Mouse (Mus musculus) embryonic facial prominence, embryonic 11.5 days (tissue): Measurements from ENCODE around the gene Ogg1. TPM values are rescaled to one million over a fixed set of nuclear protein-coding genes. Genes with fewer than 3 reads are reported as not detected.

ENCODE experiments used
- ATAC-seq: fragments of 200-750 bp; cut with Nextera tagmentation; replicated peaks from 2 replicates; pipeline ENCODE4 v1.8.0; 2017; ENCODE audit warnings: low read depth; ENCODE audit not compliant: insufficient number of reproducible peaks, low FRiP score, low TSS enrichment
- DNase-seq: peaks from one replicate; pipeline ENCODE4 v3.0.0-alpha.2; 2015; ENCODE audit warnings: low spot score
- H3K27ac ChIP-seq: fragments of 300-500 bp; sonication (generic); replicated peaks from 2 replicates; pipeline ENCODE4 v1.5.1; 2014; ENCODE audit warnings: mild to moderate bottlenecking, low read depth, low read length, control low read depth
- H3K27me3 ChIP-seq: fragments of 300-500 bp; sonication (generic); 2 replicates; pipeline ENCODE4 v1.6.1; 2014; ENCODE audit warnings: mild to moderate bottlenecking, low read length, moderate library complexity, mixed read lengths; ENCODE audit not compliant: control insufficient read depth, insufficient read depth
- H3K36me3 ChIP-seq: fragments of 300-500 bp; sonication (generic); replicated peaks from 2 replicates; pipeline ENCODE4 v1.6.1; 2014; ENCODE audit warnings: low read depth, mild to moderate bottlenecking, low read length, moderate library complexity, mixed read lengths; ENCODE audit not compliant: control insufficient read depth, insufficient read depth
- H3K4me1 ChIP-seq: fragments of 300-500 bp; sonication (generic); 2 replicates; pipeline ENCODE4 v1.6.1; 2014; ENCODE audit warnings: low read length, mixed read lengths; ENCODE audit not compliant: control insufficient read depth, insufficient read depth
- H3K4me2 ChIP-seq: fragments of 300-500 bp; sonication (generic); 2 replicates; pipeline ENCODE4 v1.6.1; 2014; ENCODE audit warnings: low read depth, mild to moderate bottlenecking, control low read depth, low read length, moderate library complexity
- H3K4me3 ChIP-seq: fragments of 300-500 bp; sonication (generic); 2 replicates; pipeline ENCODE4 v1.5.1; 2014; ENCODE audit warnings: low read depth, low read length, control low read depth
- H3K9ac ChIP-seq: fragments of 300-500 bp; sonication (generic); replicated peaks from 2 replicates; pipeline ENCODE4 v1.6.1; 2014; ENCODE audit warnings: mild to moderate bottlenecking, control low read depth, low read length
- H3K9me3 ChIP-seq: fragments of 300-500 bp; sonication (generic); replicated peaks from 2 replicates; pipeline ENCODE4 v1.6.1; 2016; ENCODE audit warnings: mild to moderate bottlenecking, low read length, inconsistent platforms, mixed read lengths; ENCODE audit not compliant: control insufficient read depth
- WGBS: fragments of 180-500 bp; shearing (Covaris S2); extraction: QIAGEN DNeasy Blood & Tissue Kit; methylation state at CpG from one replicate; pipeline ENCODE4 v1.1.7; 2014; 5-methylcytosine and 5-hydroxymethylcytosine counted together
- polyA plus RNA-seq: library from polyadenylated mRNA; unstranded; fragments of >200 nt; fragmentation: Nextera tagmentation; extraction: Ambion mirVana; gene quantifications from 2 replicates; pipeline ENCODE4 v1.2.1, GENCODE M21; 2014

Ogg1 gene
- polyA plus RNA-seq, 1 experiment from 2014 or later, result 13.0 TPM

DNA sequence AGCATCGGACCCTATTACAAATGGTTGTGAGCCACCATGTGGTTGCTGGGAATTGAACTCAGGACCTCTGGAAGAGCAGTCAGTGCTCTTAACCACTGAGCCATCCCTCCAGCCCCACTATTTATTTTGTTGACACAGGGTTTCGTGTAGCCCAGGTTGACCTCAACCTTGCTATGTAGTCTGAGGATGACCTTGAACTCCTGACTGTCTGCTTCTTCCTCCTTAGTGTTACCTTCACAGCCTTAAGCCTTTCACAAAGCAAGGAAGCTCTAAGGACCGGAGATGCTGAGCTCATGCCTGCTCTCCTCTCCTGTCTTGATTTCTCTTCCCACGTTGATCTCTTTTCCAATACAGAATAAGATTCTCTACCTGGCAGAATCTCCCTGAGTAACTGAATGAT, 20.1 kb downstream of the Ogg1 start:
- no peak for DNase-seq
- H3K4me1 ChIP-seq, result no peaks in the 10 kb centered on the region
- H3K27me3 ChIP-seq, result no peaks in the 10 kb centered on the region
- no peak overlapping the region for H3K4me2 ChIP-seq
- H3K36me3 ChIP-seq, result no peaks in the 10 kb centered on the region
- ATAC-seq, result no peak
- no peak overlapping the region for H3K27ac ChIP-seq
- no peak overlapping the region for H3K9ac ChIP-seq
- H3K9me3 ChIP-seq, result no peaks in the 10 kb centered on the region
- 70% methylated on average over 4 of the region's 4 CpGs for WGBS
- no peak overlapping the region for H3K4me3 ChIP-seq

DNA sequence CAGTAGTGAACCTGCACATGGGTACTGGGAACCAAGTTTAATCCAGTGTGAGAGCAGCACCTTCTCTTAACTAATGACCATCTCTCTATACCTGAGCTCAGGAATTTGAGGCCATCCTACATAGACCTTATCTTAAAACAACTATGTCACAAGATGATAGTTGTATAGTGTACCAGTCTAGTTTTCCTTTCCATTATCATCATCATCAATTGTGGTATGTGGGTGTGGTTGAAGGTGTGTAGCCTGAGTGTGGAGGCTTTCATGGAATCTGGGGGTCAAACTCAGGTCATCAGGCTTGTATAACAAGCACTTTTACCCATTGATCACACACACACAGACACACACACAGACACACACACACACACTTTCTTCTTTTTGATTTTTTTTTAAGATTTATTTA, 23.8 kb downstream of the Ogg1 start:
- H3K9me3 ChIP-seq, result no peaks in the 10 kb centered on the region
- no peak overlapping the region for H3K4me3 ChIP-seq
- H3K27ac ChIP-seq, result no peak overlapping the region
- H3K27me3 ChIP-seq, result no peaks in the 10 kb centered on the region
- H3K4me1 ChIP-seq, result no peaks in the 10 kb centered on the region
- no peak overlapping the region for H3K4me2 ChIP-seq
- no peaks in the 10 kb centered on the region for H3K36me3 ChIP-seq
- DNase-seq (no peak), ATAC-seq (no peak)
- H3K9ac ChIP-seq, result no peak overlapping the region

- no peaks in the 10 kb centered on the region for H3K4me1 ChIP-seq
- H3K27me3 ChIP-seq, result no peaks in the 10 kb centered on the region
- no peak overlapping the region for H3K9ac ChIP-seq
- no peak for DNase-seq
- no peak for ATAC-seq
- WGBS, result 61% methylated on average over 1 of the region's 1 CpGs
- no peak overlapping the region for H3K27ac ChIP-seq
- H3K4me2 ChIP-seq, result no peak overlapping the region
- no peaks in the 10 kb centered on the region for H3K36me3 ChIP-seq
- H3K9me3 ChIP-seq, result no peaks in the 10 kb centered on the region
- no peak overlapping the region for H3K4me3 ChIP-seq
Measured at GRCm38 (mm10) chr6:113351161-113351560, 24.4 kb downstream of the Ogg1 start.

GRCm38 (mm10) chr6:113351653-113352052, 24.9 kb downstream of the Ogg1 start:
- H3K4me2 ChIP-seq, result no peak overlapping the region
- no peak for DNase-seq
- ATAC-seq, result no peak
- H3K9me3 ChIP-seq, result no peaks in the 10 kb centered on the region
- H3K4me3 ChIP-seq, result no peak overlapping the region
- H3K27ac ChIP-seq, result no peak overlapping the region
- no peaks in the 10 kb centered on the region for H3K27me3 ChIP-seq
- no peaks in the 10 kb centered on the region for H3K36me3 ChIP-seq
- 57% methylated on average over 10 of the region's 10 CpGs for WGBS
- H3K4me1 ChIP-seq, result no peaks in the 10 kb centered on the region
- no peak overlapping the region for H3K9ac ChIP-seq

- Histone ChIP-seq H3K4me3 (no peak overlapping the region), H3K27me3 (no peaks in the 10 kb centered on the region), H3K9ac (no peak overlapping the region), H3K27ac (no peak overlapping the region), H3K4me2 (no peak overlapping the region), H3K4me1 (no peaks in the 10 kb centered on the region), H3K36me3 (no peaks in the 10 kb centered on the region), H3K9me3 (no peaks in the 10 kb centered on the region)
- 76% methylated on average over 3 of the region's 3 CpGs for WGBS
- no peak for ATAC-seq
- DNase-seq, result no peak
Measured at GRCm38 (mm10) chr6:113352820-113353219, 26.0 kb downstream of the Ogg1 start.

DNA sequence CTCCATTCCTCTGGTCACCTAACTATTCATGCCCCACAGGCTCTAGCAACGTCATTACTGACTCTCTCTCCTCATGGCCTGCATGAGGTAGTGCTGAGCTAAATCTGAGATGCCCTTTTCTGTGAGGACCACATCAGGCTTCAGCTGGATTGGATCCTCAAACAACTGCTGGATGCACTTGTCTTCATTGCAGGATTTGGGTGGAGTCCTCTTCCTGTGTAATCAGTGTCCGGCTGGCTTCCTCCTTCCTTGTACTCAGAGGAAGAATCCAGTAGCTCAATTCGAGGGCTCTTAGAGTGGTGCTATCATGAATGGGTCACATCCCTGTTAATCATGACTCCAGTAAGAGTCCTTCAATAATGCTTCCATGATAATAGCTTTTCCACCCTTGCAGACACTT, 26.9 kb downstream of the Ogg1 start:
- Histone ChIP-seq H3K9me3 (no peaks in the 10 kb centered on the region), H3K36me3 (no peaks in the 10 kb centered on the region), H3K4me2 (no peak overlapping the region), H3K27me3 (no peaks in the 10 kb centered on the region), H3K9ac (no peak overlapping the region), H3K4me1 (no peaks in the 10 kb centered on the region), H3K4me3 (no peak overlapping the region), H3K27ac (no peak overlapping the region)
- DNase-seq, result no peak
- no peak for ATAC-seq
- WGBS, result 69% methylated on average over 3 of the region's 3 CpGs

DNA sequence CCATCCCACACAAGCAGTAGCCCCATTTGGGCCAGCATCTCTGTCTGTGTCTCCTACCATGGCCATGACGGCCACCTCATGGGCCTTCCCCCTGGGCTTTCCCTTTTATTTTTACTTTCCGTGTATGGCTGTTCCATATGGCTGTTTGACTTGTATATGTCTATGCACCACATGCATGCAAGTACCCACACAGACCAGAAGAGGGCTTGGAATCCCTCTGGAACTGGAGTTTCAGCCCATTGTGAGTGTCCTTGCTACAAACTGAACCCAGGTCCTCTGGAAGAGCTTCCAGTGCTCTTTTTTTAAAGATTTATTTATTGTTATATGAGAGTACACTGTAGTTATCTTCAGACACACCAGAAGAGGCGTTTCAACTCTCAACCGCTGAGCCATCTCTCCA, 34.7 kb downstream of the Ogg1 start:
- no peaks in the 10 kb centered on the region for H3K36me3 ChIP-seq
- H3K9ac ChIP-seq, result no peak overlapping the region
- H3K9me3 ChIP-seq, result no peaks in the 10 kb centered on the region
- H3K27me3 ChIP-seq, result no peaks in the 10 kb centered on the region
- ATAC-seq, result no peak
- no peaks in the 10 kb centered on the region for H3K4me1 ChIP-seq
- WGBS, result 76% methylated on average over 4 of the region's 4 CpGs
- no peak for DNase-seq
- no peak overlapping the region for H3K27ac ChIP-seq
- no peak overlapping the region for H3K4me2 ChIP-seq
- H3K4me3 ChIP-seq, result no peak overlapping the region

DNA sequence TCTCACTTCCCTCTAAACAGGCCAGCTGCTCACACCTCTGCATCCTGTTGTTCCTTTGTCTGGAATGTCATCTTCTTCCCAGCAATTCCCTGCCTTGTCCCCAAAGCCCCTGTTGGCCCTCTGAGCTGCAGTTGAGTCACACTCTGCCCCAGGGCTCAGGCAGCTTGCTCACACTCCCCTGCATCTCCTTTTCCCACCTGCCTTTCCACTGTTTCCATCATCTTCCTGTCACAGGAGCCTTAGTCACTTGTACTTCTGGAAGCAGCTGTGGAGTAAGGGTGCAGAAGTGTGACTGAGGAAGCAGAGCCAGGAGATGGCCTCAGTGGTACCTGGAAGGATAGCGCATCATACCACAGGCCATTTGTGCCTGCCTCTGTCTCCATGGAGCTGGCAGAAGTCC, 35.5 kb downstream of the Ogg1 start:
- DNase-seq (no peak), ATAC-seq (no peak)
- no peaks in the 10 kb centered on the region for H3K9me3 ChIP-seq
- H3K4me2 ChIP-seq, result no peak overlapping the region
- H3K9ac ChIP-seq, result no peak overlapping the region
- no peaks in the 10 kb centered on the region for H3K27me3 ChIP-seq
- whole genome bisulfite sequencing, result 96% methylated on average over 1 of the region's 1 CpGs
- no peak overlapping the region for H3K4me3 ChIP-seq
- H3K27ac ChIP-seq, result no peak overlapping the region
- H3K36me3 ChIP-seq, result no peaks in the 10 kb centered on the region
- no peaks in the 10 kb centered on the region for H3K4me1 ChIP-seq
